In the genomic region with DNA sequence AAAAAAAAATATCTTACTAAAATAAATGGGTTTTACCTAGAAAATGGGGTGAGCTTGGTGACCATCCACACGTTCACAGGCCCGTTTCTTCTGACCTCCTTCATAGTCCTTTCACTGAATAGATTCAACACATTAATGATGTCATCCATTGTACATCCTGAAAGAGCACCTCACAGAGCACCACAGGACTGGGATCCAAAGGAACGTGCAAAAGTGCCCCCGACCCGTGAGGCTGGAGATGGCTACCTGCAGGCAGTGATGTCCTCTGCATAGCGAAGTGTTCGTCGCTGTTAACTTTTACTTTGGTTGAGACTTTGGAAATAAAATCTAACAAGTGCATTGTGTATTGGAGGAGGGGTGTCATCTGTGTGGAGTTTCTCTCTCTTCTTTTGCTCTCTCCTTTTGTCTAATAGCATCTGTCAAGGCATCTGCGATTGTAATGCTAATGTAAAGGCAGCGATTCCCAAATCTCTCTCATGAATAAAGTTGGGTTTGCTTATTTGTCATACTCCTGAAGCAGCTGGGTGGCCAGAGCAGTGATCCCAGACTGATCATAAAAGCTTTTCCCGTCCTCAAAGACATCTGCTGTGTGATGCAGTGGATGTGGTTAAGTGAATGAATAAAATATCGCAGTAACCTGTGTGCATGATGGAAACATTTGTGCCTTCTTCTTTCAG, we compare ENCODE assay signal across 16 mouse cellular contexts.
DNase-seq lines count a peak whose midpoint lies in the region; ATAC-seq and TF ChIP-seq lines count a peak whose summit lies in the region.
"Had no signal": no experiment of that assay in that cellular context is flagged by ENCODE, and none has a peak within 500 bp of the region (broad histone marks: within the 10 kb centered on the region; RNA-seq: fewer than 3 reads in every experiment).

No protein-coding gene starts in this region.

- TF ChIP-seq CTCF in cerebellum, adult 2 months (IDR thresholded peaks at IDR 0.05; ENCODE audit: borderline replicate concordance, insufficient read depth, low read depth, low read length): no peak
- TF ChIP-seq CTCF in kidney, adult 2 months (conservative IDR thresholded peaks at IDR 0.05; ENCODE audit: insufficient read depth, insufficient read length, low read depth, low read length): no peak

- H3K36me3 ChIP-seq in hindbrain, embryonic 11.5 days (ENCODE audit: control insufficient read depth, insufficient read depth, low read length): 0 out of 2 replicates have a peak, but pooled peaks cover 5% of the 10 kb centered on the region
- peaks cover 32% of the 10 kb centered on the region for H3K36me3 ChIP-seq in midbrain, embryonic 12.5 days
- H3K36me3 ChIP-seq in neural tube, embryonic 14.5 days (ENCODE audit: control insufficient read depth, insufficient read depth, low read length): peaks cover 25% of the 10 kb centered on the region
- H3K36me3 ChIP-seq in kidney, adult 2 months (ENCODE audit: control insufficient read depth, insufficient read depth, low read length): peaks cover 9% of the 10 kb centered on the region
- H3K36me3 ChIP-seq: liver, embryonic 15.5 days had no signal

- H3K4me1 ChIP-seq in cerebellum, adult 2 months (ENCODE audit: control insufficient read depth, insufficient read depth, low read length): peaks cover 19% of the 10 kb centered on the region; the same call in 1 of the 2 replicates
- no peaks in the 10 kb centered on the region for H3K4me1 ChIP-seq in hindbrain, embryonic 11.5 days (replicated peaks; ENCODE audit: control insufficient read depth, insufficient read depth, low read length)
- H3K4me1 ChIP-seq in midbrain, embryonic 12.5 days: peaks cover 26% of the 10 kb centered on the region; the same call in 1 of the 2 replicates
- peaks cover 11% of the 10 kb centered on the region; the same call in 1 of the 2 replicates for H3K4me1 ChIP-seq in neural tube, embryonic 14.5 days (ENCODE audit: control insufficient read depth, insufficient read depth, low read length)
- H3K4me1 ChIP-seq in kidney, adult 2 months (ENCODE audit: control insufficient read depth, insufficient read depth, low read length): no peaks in the 10 kb centered on the region
- H3K4me1 ChIP-seq: liver, embryonic 15.5 days had no signal

- no peaks in the 10 kb centered on the region for H3K9me3 ChIP-seq in hindbrain, embryonic 11.5 days (ENCODE audit: control insufficient read depth, low read length)
- H3K9me3 ChIP-seq in midbrain, embryonic 12.5 days: no peaks in the 10 kb centered on the region
- H3K9me3 ChIP-seq in neural tube, embryonic 14.5 days (ENCODE audit: control insufficient read depth, low read length): no peaks in the 10 kb centered on the region
- H3K9me3 ChIP-seq: heart, embryonic 13.5 days; limb, embryonic 10.5 days; liver, embryonic 15.5 days had no signal

- TF ChIP-seq POLR2A in cerebellum, adult 2 months (IDR thresholded peaks at IDR 0.05; ENCODE audit: borderline replicate concordance, insufficient read depth, low read length): no peak
- no peak for TF ChIP-seq POLR2A in kidney, adult 2 months (IDR thresholded peaks at IDR 0.05; ENCODE audit: low read depth, low read length)

- 26% methylated on average over 12 of the region's 12 CpGs for WGBS in cerebellum, adult 2 months
- 47% methylated on average over 12 of the region's 12 CpGs for WGBS in hindbrain, embryonic 11.5 days
- 39% methylated on average over 12 of the region's 12 CpGs for WGBS in midbrain, embryonic 12.5 days
- WGBS in neural tube, embryonic 14.5 days: 33% methylated on average over 12 of the region's 12 CpGs
- 93% methylated on average over 12 of the region's 12 CpGs for WGBS in kidney, adult 2 months

- H3K27me3 ChIP-seq in cerebellum, adult 2 months (ENCODE audit: control insufficient read depth, insufficient read depth, low read length): no peaks in the 10 kb centered on the region
- H3K27me3 ChIP-seq in hindbrain, embryonic 11.5 days (ENCODE audit: control insufficient read depth, insufficient read depth, low read length): no peaks in the 10 kb centered on the region
- H3K27me3 ChIP-seq in midbrain, embryonic 12.5 days: no peaks in the 10 kb centered on the region
- no peaks in the 10 kb centered on the region for H3K27me3 ChIP-seq in neural tube, embryonic 14.5 days (ENCODE audit: control insufficient read depth, insufficient read depth, low read length)
- no peaks in the 10 kb centered on the region for H3K27me3 ChIP-seq in kidney, adult 2 months (replicated peaks; ENCODE audit: control insufficient read depth, insufficient read depth, low read length)
- H3K27me3 ChIP-seq: heart, embryonic 13.5 days; liver, embryonic 15.5 days had no signal

- no peak overlapping the region for H3K9ac ChIP-seq in hindbrain, embryonic 11.5 days (ENCODE audit: low read depth, low read length)
- no peak overlapping the region for H3K9ac ChIP-seq in midbrain, embryonic 12.5 days (replicated peaks)
- no peak overlapping the region for H3K9ac ChIP-seq in neural tube, embryonic 14.5 days (replicated peaks; ENCODE audit: low read depth, low read length)
- H3K9ac ChIP-seq: heart, embryonic 13.5 days; liver, embryonic 15.5 days had no signal

- H3K4me2 ChIP-seq in hindbrain, embryonic 11.5 days (replicated peaks; ENCODE audit: low read depth, low read length): no peak overlapping the region
- H3K4me2 ChIP-seq in midbrain, embryonic 12.5 days (replicated peaks): peak overlapping the region; percentile 16
- no peak overlapping the region for H3K4me2 ChIP-seq in neural tube, embryonic 14.5 days (ENCODE audit: low read depth, low read length)
- H3K4me2 ChIP-seq: heart, embryonic 13.5 days; liver, embryonic 15.5 days had no signal

- ATAC-seq in hindbrain, embryonic 11.5 days (ENCODE audit: low FRiP score): peak; percentile 73
- ATAC-seq in midbrain, embryonic 12.5 days (ENCODE audit: low FRiP score, low read depth): peak; percentile 65
- 0 out of 2 replicates have a peak, but pooled peaks have one; percentile 42 for ATAC-seq in neural tube, embryonic 14.5 days (ENCODE audit: low read depth)
- ATAC-seq: inflammation-experienced regulatory T-cells, adult 6 months had no signal

- no peak overlapping the region for H3K4me3 ChIP-seq in cerebellum, adult 2 months (replicated peaks; ENCODE audit: insufficient read depth, low read depth, low read length)
- no peak overlapping the region for H3K4me3 ChIP-seq in hindbrain, embryonic 11.5 days (ENCODE audit: low read depth, low read length)
- H3K4me3 ChIP-seq in midbrain, embryonic 12.5 days: no peak overlapping the region
- no peak overlapping the region for H3K4me3 ChIP-seq in neural tube, embryonic 14.5 days (ENCODE audit: low read depth, low read length)
- no peak overlapping the region for H3K4me3 ChIP-seq in kidney, adult 2 months (ENCODE audit: insufficient read depth, low read depth, low read length)
- H3K4me3 ChIP-seq: heart, embryonic 13.5 days; limb, embryonic 10.5 days; liver, embryonic 15.5 days; myocyte had no signal

- H3K27ac ChIP-seq in cerebellum, adult 2 months (ENCODE audit: insufficient read depth, low read length): peak overlapping the region; percentile 60; the same call in 1 of the 2 replicates
- H3K27ac ChIP-seq in hindbrain, embryonic 11.5 days (ENCODE audit: low read depth, low read length): peak overlapping the region; percentile 70
- H3K27ac ChIP-seq in midbrain, embryonic 12.5 days (replicated peaks): peak overlapping the region; percentile 76
- no peak overlapping the region for H3K27ac ChIP-seq in neural tube, embryonic 14.5 days (ENCODE audit: low read depth, low read length)
- no peak overlapping the region for H3K27ac ChIP-seq in kidney, adult 2 months (ENCODE audit: insufficient read depth, low read depth, low read length)
- H3K27ac ChIP-seq: heart, embryonic 13.5 days; limb, embryonic 10.5 days; liver, embryonic 15.5 days had no signal

- DNase-seq in cerebellum, adult 2 months: no peak
- DNase-seq in cerebellum, adult 11 months: no peak
- DNase-seq in hindbrain, embryonic 11.5 days (ENCODE audit: low spot score): peak; percentile 35
- DNase-seq in thymus, postnatal 4 days: no peak
- no peak for DNase-seq in kidney, adult 2 months
- DNase-seq in layer of hippocampus, postnatal 10 days (ENCODE audit: low spot score in 2 of 2): no peak
- DNase-seq: gastrocnemius, postnatal 25 days; kidney, postnatal 10 days; layer of hippocampus, adult 9-11 months had no signal

Comparison
In these comparisons a context has a peak if more than half of its experiments do, and no peak if none do; other contexts are left out.
1. H3K27ac ChIP-seq: peak in cerebellum, adult 2 months (single experiment), hindbrain, embryonic 11.5 days (single experiment) and midbrain, embryonic 12.5 days (single experiment); none in neural tube, embryonic 14.5 days (single experiment) and kidney, adult 2 months (single experiment).
2. Peak in every context shown above with its lines, with median percentiles within 50 percentile points of each other: ATAC-seq.